ENCODE assay signal across 8 mouse cellular contexts in genomic region chr7:43443917-43444293, GRCm38 (mm10). TPM values are rescaled to one million over a fixed set of nuclear protein-coding genes. Genes with fewer than 3 reads are reported as not detected.
DNase-seq lines count a peak whose midpoint lies in the region; ATAC-seq lines count a peak whose summit lies in the region.

Gene Etfb (plus strand): TSS chr7:43444083.
Gene Gm45233 (plus strand): TSS chr7:43444128.

- peak; percentile 73 for ATAC-seq in megakaryocyte progenitor cell, adult 5-6 weeks (replicated peaks; ENCODE audit: poor library complexity)

- DNase-seq in adipocyte (ENCODE audit: low spot score), result peak; percentile 95
- DNase-seq in embryo, embryonic 10 days (ENCODE audit: low spot score), result peak; percentile 97
- DNase-seq in gastrocnemius, postnatal 10 days, result peak; percentile 90
- DNase-seq in induced T-regulatory cell, adult 2 months (ENCODE audit: low read depth), result peak; percentile 96
- DNase-seq in left cerebral cortex, adult 9 months (ENCODE audit: low spot score in 2 of 2), result peak; percentile 91 to 94
- DNase-seq in right cerebral cortex, postnatal 14 days, result peak; percentile 91
- peak; percentile 86 to 95 for DNase-seq in urinary bladder, postnatal 36 days (ENCODE audit: low spot score in 2 of 2)

RNA-seq across cellular contexts. Expression of gene Etfb, which starts in this region (rescaled TPM):
- 100 to 1,000 TPM; 346 to 421 TPM for total RNA-seq in gastrocnemius, postnatal 10 days (2021)
- total RNA-seq in megakaryocyte progenitor cell, adult 5-6 weeks (2015), result 450 and 456 TPM in 2 replicates
- total RNA-seq in megakaryocyte progenitor cell, adult 5-6 weeks (2017), result 759 and 825 TPM in 2 replicates

RNA-seq across cellular contexts. Expression of gene Gm45233, which starts in this region (rescaled TPM):
- total RNA-seq in gastrocnemius, postnatal 10 days (2021), result 1 to 10 TPM in 1 of 2 experiments, under 1 TPM in 1; 0.66 to 1.2 TPM
- total RNA-seq in megakaryocyte progenitor cell, adult 5-6 weeks (2015), result not detected in 2 replicates
- total RNA-seq in megakaryocyte progenitor cell, adult 5-6 weeks (2017), result 1.8 and 2.3 TPM in 2 replicates

Comparison
In these comparisons a context has a peak if more than half of its experiments do, and no peak if none do; other contexts are left out.
1. Peak in every context shown above with its lines: DNase-seq and ATAC-seq.